Mouse (Mus musculus): ENCODE data around the gene Zmym2. TPM values are rescaled to one million over a fixed set of nuclear protein-coding genes. Genes with fewer than 3 reads are reported as not detected.
A peak's percentile ranks its signal among the peaks of the same experiment; 100 is the strongest.
"Not testable (repeated sequence)": the region's sequence is repeated elsewhere in the genome, so short reads cannot be mapped to it uniquely, and the experiment has no call there.

Gene Zmym2
- total RNA-seq (2021) (10 to 100 TPM; 29.1 to 34.7 TPM), polyA plus RNA-seq (2012; rRNA removed) (6.9 and 14.8 TPM in 2 replicates)
- long read RNA-seq, partial matches to known transcripts: 2 of 5 reads
- long read RNA-seq, other reads (novel, unspliced or antisense): 3 of 5 reads

- H3K79me2 ChIP-seq (replicated peaks; ENCODE audit: control insufficient read depth, insufficient read depth, low read length); intact Hi-C loops (cut with DNase I); H3K27me3 ChIP-seq (ENCODE audit: control insufficient read depth, insufficient read depth, low read length); H3K4me1 ChIP-seq (ENCODE audit: control insufficient read depth, insufficient read depth, low read length): not testable (repeated sequence)
- peak within 1 kb of the TSS; percentile 99 for H3K9ac ChIP-seq (ENCODE audit: low read depth, low read length)
- H3K4me3 ChIP-seq: peak within 1 kb of the TSS; percentile 86
- under 1% methylated on average over 24 of the region's 87 CpGs for WGBS
- peak; percentile 84 to 85 for DNase-seq
- H3K27ac ChIP-seq: peak within 1 kb of the TSS; percentile 96
- TF ChIP-seq CTCF (IDR thresholded peaks at IDR 0.05): peak; percentile 76
- peaks cover 19% of the 10 kb centered on the region for H3K36me3 ChIP-seq (ENCODE audit: control insufficient read depth, insufficient read depth, low read length)
These were observed at the start of gene Zmym2 for GRCm38 (mm10) chr14:56886594-56887513. Zmym2 (plus strand) TSS chr14:56886653.

GRCm38 (mm10) chr14:56844033-56844432 is 42.4 kb upstream of the Zmym2 start:
- 79% methylated on average over 4 of the region's 4 CpGs for WGBS
- Histone ChIP-seq H3K4me3 (no peak overlapping the region), H3K9ac (ENCODE audit: low read depth, low read length) (no peak overlapping the region), H3K4me1 (ENCODE audit: control insufficient read depth, insufficient read depth, low read length) (no peaks in the 10 kb centered on the region), H3K27me3 (ENCODE audit: control insufficient read depth, insufficient read depth, low read length) (no peaks in the 10 kb centered on the region), H3K79me2 (replicated peaks; ENCODE audit: control insufficient read depth, insufficient read depth, low read length) (no peaks in the 10 kb centered on the region), H3K27ac (no peak overlapping the region), H3K36me3 (ENCODE audit: control insufficient read depth, insufficient read depth, low read length) (no peaks in the 10 kb centered on the region)
- DNase-seq: no peak
- intact Hi-C loops (cut with DNase I): no loop called here
- TF ChIP-seq CTCF (IDR thresholded peaks at IDR 0.05) (no peak), POLR2A (IDR thresholded peaks at IDR 0.05; ENCODE audit: insufficient read depth, low read depth, low read length) (no peak), EP300 (IDR thresholded peaks at IDR 0.05; ENCODE audit: insufficient read depth, low read depth, low read length) (no peak)

GRCm38 (mm10) chr14:56844507-56844906 is 41.9 kb upstream of the Zmym2 start:
- TF ChIP-seq POLR2A (IDR thresholded peaks at IDR 0.05; ENCODE audit: insufficient read depth, low read depth, low read length) (no peak), EP300 (IDR thresholded peaks at IDR 0.05; ENCODE audit: insufficient read depth, low read depth, low read length) (no peak), CTCF (IDR thresholded peaks at IDR 0.05) (no peak)
- H3K4me1 ChIP-seq (ENCODE audit: control insufficient read depth, insufficient read depth, low read length): no peaks in the 10 kb centered on the region
- no peaks in the 10 kb centered on the region for H3K79me2 ChIP-seq (replicated peaks; ENCODE audit: control insufficient read depth, insufficient read depth, low read length)
- no peak overlapping the region for H3K9ac ChIP-seq (ENCODE audit: low read depth, low read length)
- intact Hi-C loops (cut with DNase I): no loop called here
- H3K27ac ChIP-seq: no peak overlapping the region
- no peak for DNase-seq
- H3K27me3 ChIP-seq (ENCODE audit: control insufficient read depth, insufficient read depth, low read length): no peaks in the 10 kb centered on the region
- no peak overlapping the region for H3K4me3 ChIP-seq
- 36% methylated on average over 2 of the region's 2 CpGs for WGBS
- no peaks in the 10 kb centered on the region for H3K36me3 ChIP-seq (ENCODE audit: control insufficient read depth, insufficient read depth, low read length)

- Histone ChIP-seq H3K79me2 (replicated peaks; ENCODE audit: control insufficient read depth, insufficient read depth, low read length) (no peaks in the 10 kb centered on the region), H3K4me3 (no peak overlapping the region), H3K36me3 (ENCODE audit: control insufficient read depth, insufficient read depth, low read length) (no peaks in the 10 kb centered on the region), H3K27ac (no peak overlapping the region), H3K27me3 (ENCODE audit: control insufficient read depth, insufficient read depth, low read length) (no peaks in the 10 kb centered on the region), H3K4me1 (ENCODE audit: control insufficient read depth, insufficient read depth, low read length) (no peaks in the 10 kb centered on the region), H3K9ac (ENCODE audit: low read depth, low read length) (no peak overlapping the region)
- intact Hi-C loops (cut with DNase I): no loop called here
- no peak for DNase-seq
- TF ChIP-seq EP300 (IDR thresholded peaks at IDR 0.05; ENCODE audit: insufficient read depth, low read depth, low read length): no peak
- WGBS: 64% methylated on average over 2 of the region's 2 CpGs
These were observed 38.1 kb upstream of the Zmym2 start for GRCm38 (mm10) chr14:56848322-56848721.

GRCm38 (mm10) chr14:56849681-56850080 is 36.8 kb upstream of the Zmym2 start:
- intact Hi-C loops (cut with DNase I): no loop called here
- TF ChIP-seq CTCF (IDR thresholded peaks at IDR 0.05) (no peak), POLR2A (IDR thresholded peaks at IDR 0.05; ENCODE audit: insufficient read depth, low read depth, low read length) (no peak), EP300 (IDR thresholded peaks at IDR 0.05; ENCODE audit: insufficient read depth, low read depth, low read length) (no peak)
- WGBS: 48% methylated on average over 2 of the region's 2 CpGs

GRCm38 (mm10) chr14:56864041-56864440 is 22.4 kb upstream of the Zmym2 start:
- Histone ChIP-seq H3K36me3 (ENCODE audit: control insufficient read depth, insufficient read depth, low read length) (no peaks in the 10 kb centered on the region), H3K27me3 (ENCODE audit: control insufficient read depth, insufficient read depth, low read length) (no peaks in the 10 kb centered on the region), H3K27ac (no peak overlapping the region), H3K4me3 (no peak overlapping the region), H3K9ac (ENCODE audit: low read depth, low read length) (no peak overlapping the region), H3K4me1 (ENCODE audit: control insufficient read depth, insufficient read depth, low read length) (no peaks in the 10 kb centered on the region), H3K79me2 (replicated peaks; ENCODE audit: control insufficient read depth, insufficient read depth, low read length) (no peaks in the 10 kb centered on the region)
- DNase-seq: no peak
- 61% methylated on average over 8 of the region's 8 CpGs for WGBS
- TF ChIP-seq POLR2A (IDR thresholded peaks at IDR 0.05; ENCODE audit: insufficient read depth, low read depth, low read length) (no peak), CTCF (IDR thresholded peaks at IDR 0.05) (no peak), EP300 (IDR thresholded peaks at IDR 0.05; ENCODE audit: insufficient read depth, low read depth, low read length) (no peak)
- intact Hi-C loops (cut with DNase I): no loop called here

More at GRCm38 (mm10) chr14:56849681-56850080, 36.8 kb upstream of the Zmym2 start:
- DNase-seq: no peak
- no peaks in the 10 kb centered on the region for H3K79me2 ChIP-seq (replicated peaks; ENCODE audit: control insufficient read depth, insufficient read depth, low read length)
- H3K27ac ChIP-seq: no peak overlapping the region
- no peaks in the 10 kb centered on the region for H3K27me3 ChIP-seq (ENCODE audit: control insufficient read depth, insufficient read depth, low read length)
- H3K4me3 ChIP-seq: no peak overlapping the region
- no peaks in the 10 kb centered on the region for H3K36me3 ChIP-seq (ENCODE audit: control insufficient read depth, insufficient read depth, low read length)
- H3K9ac ChIP-seq (ENCODE audit: low read depth, low read length): no peak overlapping the region
- no peaks in the 10 kb centered on the region for H3K4me1 ChIP-seq (ENCODE audit: control insufficient read depth, insufficient read depth, low read length)

Measured in heart, adult 2 months (tissue).